Mouse (Mus musculus) stomach, postnatal 0 days (tissue): ENCODE results near the gene Ddx39. TPM values are rescaled to one million over a fixed set of nuclear protein-coding genes. Genes with fewer than 3 reads are reported as not detected.

Source experiments
- ATAC-seq: fragments of 200-750 bp; cut with Nextera tagmentation; 2 replicates; pipeline ENCODE4 v1.8.0; 2017; ENCODE audit not compliant: low FRiP score, low TSS enrichment
- DNase-seq: peaks from one replicate; pipeline ENCODE4 v3.0.0-alpha.2; 2016; ENCODE audit warnings: low spot score
- H3K27ac ChIP-seq: fragments of 300-500 bp; sonication (generic); replicated peaks from 2 replicates; pipeline ENCODE4 v1.5.1; 2014; ENCODE audit warnings: mild to moderate bottlenecking, control low read depth
- H3K27me3 ChIP-seq: fragments of 300-500 bp; sonication (generic); 2 replicates; pipeline ENCODE4 v1.6.1; 2014; ENCODE audit warnings: low read length; ENCODE audit not compliant: control insufficient read depth, insufficient read depth
- H3K36me3 ChIP-seq: fragments of 300-500 bp; sonication (generic); 2 replicates; pipeline ENCODE4 v1.6.1; 2014; ENCODE audit warnings: low read length, mixed read lengths; ENCODE audit not compliant: control insufficient read depth, insufficient read depth
- H3K4me1 ChIP-seq: fragments of 300-500 bp; sonication (generic); replicated peaks from 2 replicates; pipeline ENCODE4 v1.6.1; 2014; ENCODE audit warnings: antibody characterized with exemption; ENCODE audit not compliant: control insufficient read depth, insufficient read depth
- H3K4me2 ChIP-seq: fragments of 300-500 bp; sonication (generic); replicated peaks from 2 replicates; pipeline ENCODE4 v1.6.1; 2014; ENCODE audit warnings: low read depth, mild to moderate bottlenecking, control low read depth, moderate library complexity
- H3K4me3 ChIP-seq: fragments of 300-500 bp; sonication (generic); 2 replicates; pipeline ENCODE4 v1.5.1; 2014; ENCODE audit warnings: low read depth, low read length, control low read depth
- H3K9ac ChIP-seq: fragments of 300-500 bp; sonication (generic); 2 replicates; pipeline ENCODE4 v1.6.1; 2014; ENCODE audit warnings: mild to moderate bottlenecking, low read length, control low read depth, mixed read lengths
- H3K9me3 ChIP-seq: fragments of 300-500 bp; sonication (generic); 2 replicates; pipeline ENCODE4 v1.6.1; 2016; ENCODE audit warnings: low read length; ENCODE audit not compliant: control insufficient read depth
- CTCF ChIP-seq: IDR thresholded peaks from 2 replicates; pipeline ENCODE4 v1.5.1; 2016; ENCODE audit warnings: antibody characterized with exemption, low read depth, mild to moderate bottlenecking, moderate library complexity
- EP300 ChIP-seq: optimal IDR thresholded peaks from 2 replicates; pipeline ENCODE3; 2016; ENCODE audit warnings: antibody characterized with exemption
- WGBS: fragments of 180-500 bp; shearing (Covaris S2); extraction: QIAGEN DNeasy Blood & Tissue Kit; methylation state at CpG from one replicate; pipeline ENCODE4 v1.1.7; 2014; 5-methylcytosine and 5-hydroxymethylcytosine counted together
- polyA plus RNA-seq: library from polyadenylated mRNA; unstranded; fragments of >200 nt; fragmentation: Nextera tagmentation; extraction: Ambion mirVana; gene quantifications from 2 replicates; pipeline ENCODE4 v1.2.1, GENCODE M21; 2015

The Ddx39 gene
- polyA plus RNA-seq, 1 experiment from 2014 or later = 86.6 TPM

DNA sequence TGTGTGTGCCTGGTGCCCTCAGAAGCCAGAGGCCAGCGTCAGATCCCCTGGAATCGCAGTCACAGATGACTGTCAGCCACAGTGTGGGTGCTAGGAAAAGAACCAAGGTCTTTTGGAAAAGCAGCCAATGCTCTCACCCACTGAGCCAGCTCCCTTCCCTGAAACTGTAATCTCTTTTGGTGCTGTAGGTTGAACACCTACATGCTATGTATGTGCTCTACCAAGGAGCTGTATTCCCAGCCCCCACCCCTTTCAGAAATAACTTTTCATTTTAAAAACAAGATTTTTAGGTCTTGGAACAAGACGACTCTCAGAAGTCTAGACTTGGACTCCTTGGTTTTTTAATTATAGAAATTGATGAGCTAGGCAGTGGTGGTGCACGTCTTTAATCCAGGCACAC lies 11.6 kb upstream of the Ddx39 start:
- no peaks in the 10 kb centered on the region for H3K9me3 ChIP-seq
- H3K9ac ChIP-seq = no peak overlapping the region
- TF ChIP-seq EP300 = no peak
- H3K4me2 ChIP-seq = no peak overlapping the region
- no peak overlapping the region for H3K4me3 ChIP-seq
- no peak overlapping the region for H3K27ac ChIP-seq
- H3K36me3 ChIP-seq = no peaks in the 10 kb centered on the region
- no peaks in the 10 kb centered on the region for H3K27me3 ChIP-seq
- WGBS = 88% methylated on average over 4 of the region's 4 CpGs
- ATAC-seq (no peak), DNase-seq (no peak)
- H3K4me1 ChIP-seq = peaks cover under 1% of the 10 kb centered on the region; the same call in 1 of the 2 replicates

- TF ChIP-seq CTCF (no peak), EP300 (no peak)
- no peak overlapping the region for H3K27ac ChIP-seq
- no peak overlapping the region for H3K9ac ChIP-seq
- no peaks in the 10 kb centered on the region for H3K4me1 ChIP-seq
- DNase-seq (no peak), ATAC-seq (no peak)
- no peaks in the 10 kb centered on the region for H3K36me3 ChIP-seq
- no peaks in the 10 kb centered on the region for H3K9me3 ChIP-seq
- H3K4me3 ChIP-seq = no peak overlapping the region
- no peak overlapping the region for H3K4me2 ChIP-seq
- H3K27me3 ChIP-seq = no peaks in the 10 kb centered on the region
- 66% methylated on average over 5 of the region's 5 CpGs for WGBS
Measured at GRCm38 (mm10) chr8:83706411-83706810, 8.6 kb upstream of the Ddx39 start.

- no peak overlapping the region for H3K27ac ChIP-seq
- no peak for DNase-seq
- H3K4me2 ChIP-seq = no peak overlapping the region
- no peak overlapping the region for H3K9ac ChIP-seq
- H3K4me3 ChIP-seq = no peak overlapping the region
- 69% methylated on average over 8 of the region's 8 CpGs for WGBS
- ATAC-seq = no peak
- no peaks in the 10 kb centered on the region for H3K9me3 ChIP-seq
- H3K36me3 ChIP-seq = no peaks in the 10 kb centered on the region
- TF ChIP-seq CTCF (no peak), EP300 (no peak)
- H3K27me3 ChIP-seq = no peaks in the 10 kb centered on the region
- no peaks in the 10 kb centered on the region for H3K4me1 ChIP-seq
Measured at GRCm38 (mm10) chr8:83707554-83707953, 7.4 kb upstream of the Ddx39 start.

- Histone ChIP-seq H3K4me2 (peak overlapping the region; percentile 40), H3K27ac (no peak overlapping the region), H3K4me3 (peak overlapping the region; percentile 84; the same call in 1 of the 2 replicates), H3K9me3 (no peaks in the 10 kb centered on the region), H3K36me3 (0 out of 2 replicates have a peak, but pooled peaks cover 2% of the 10 kb centered on the region), H3K4me1 (no peaks in the 10 kb centered on the region), H3K9ac (no peak overlapping the region), H3K27me3 (no peaks in the 10 kb centered on the region)
- TF ChIP-seq CTCF = no peak
- TF ChIP-seq EP300 = no peak
- ATAC-seq = no peak
- 17% methylated on average over 8 of the region's 8 CpGs for WGBS
- DNase-seq = no peak
Measured at GRCm38 (mm10) chr8:83714676-83715030, 324 bp upstream of the Ddx39 start.

- peak overlapping the region; percentile 85 for H3K9ac ChIP-seq
- peak overlapping the region; percentile 74 for H3K4me2 ChIP-seq
- H3K27ac ChIP-seq = peak overlapping the region; percentile 94
- DNase-seq (no peak), ATAC-seq (no peak)
- H3K4me3 ChIP-seq = peak overlapping the region; percentile 84
- H3K4me1 ChIP-seq = no peaks in the 10 kb centered on the region
- no peaks in the 10 kb centered on the region for H3K27me3 ChIP-seq
- TF ChIP-seq EP300 (no peak), CTCF (no peak)
- WGBS = under 1% methylated on average over 17 of the region's 17 CpGs
- peaks cover 12% of the 10 kb centered on the region for H3K36me3 ChIP-seq
- no peaks in the 10 kb centered on the region for H3K9me3 ChIP-seq
Measured at GRCm38 (mm10) chr8:83715771-83716170, 794 bp downstream of the Ddx39 start.

DNA sequence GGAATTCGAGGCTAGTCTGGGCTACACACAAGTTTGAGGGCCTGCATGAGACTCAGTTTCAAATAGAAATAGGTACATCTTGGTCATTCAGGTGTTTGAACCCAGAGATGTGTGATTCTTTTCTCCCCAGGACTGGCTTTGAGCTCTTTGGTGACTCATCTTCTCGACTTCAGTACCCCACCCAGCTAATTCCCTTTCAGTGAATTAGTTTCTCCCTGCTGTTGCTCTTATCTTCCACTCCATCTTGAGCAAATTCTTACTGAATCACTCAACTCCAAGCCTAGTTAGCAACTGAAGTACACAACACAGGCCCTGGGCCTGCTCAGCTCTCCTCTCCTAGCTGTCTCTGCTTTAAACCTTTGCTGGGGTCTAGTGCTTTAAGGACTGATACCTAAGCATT lies 1.6 kb downstream of the Ddx39 start:
- H3K36me3 ChIP-seq = peaks cover 15% of the 10 kb centered on the region
- H3K27me3 ChIP-seq = no peaks in the 10 kb centered on the region
- H3K9me3 ChIP-seq = no peaks in the 10 kb centered on the region
- H3K9ac ChIP-seq = no peak overlapping the region
- H3K4me2 ChIP-seq = peak overlapping the region; percentile 74
- WGBS = 46% methylated on average over 2 of the region's 2 CpGs
- DNase-seq = no peak
- ATAC-seq = no peak
- TF ChIP-seq CTCF (no peak), EP300 (no peak)
- H3K27ac ChIP-seq = peak overlapping the region; percentile 35; the same call in 1 of the 2 replicates
- H3K4me1 ChIP-seq = no peaks in the 10 kb centered on the region
- H3K4me3 ChIP-seq = 0 out of 2 replicates have a peak overlapping the region, but pooled peaks have one; percentile 1
